Mouse (Mus musculus) kidney, postnatal 0 days (tissue): ENCODE measurements around the gene Ptprz1. TPM values are rescaled to one million over a fixed set of nuclear protein-coding genes. Genes with fewer than 3 reads are reported as not detected.

Source experiments
- ATAC-seq: fragments of 200-750 bp; cut with Nextera tagmentation; replicated peaks from 2 replicates; pipeline ENCODE4 v1.8.0; 2017; ENCODE audit warnings: low read depth, moderate number of reproducible peaks, moderate TSS enrichment, moderate library complexity; ENCODE audit not compliant: low FRiP score
- DNase-seq: peaks from one replicate; pipeline ENCODE4 v3.0.0-alpha.2; 2016; ENCODE audit warnings: low spot score
- H3K27ac ChIP-seq: fragments of 300-500 bp; sonication (generic); 2 replicates; pipeline ENCODE4 v1.5.1; 2014; ENCODE audit warnings: mild to moderate bottlenecking
- H3K27me3 ChIP-seq: fragments of 300-500 bp; sonication (generic); 2 replicates; pipeline ENCODE4 v1.6.1; 2014; ENCODE audit warnings: low read length, mixed read lengths; ENCODE audit not compliant: insufficient read depth
- H3K36me3 ChIP-seq: fragments of 300-500 bp; sonication (generic); 2 replicates; pipeline ENCODE4 v1.6.1; 2014; ENCODE audit warnings: low read length, mixed read lengths; ENCODE audit not compliant: insufficient read depth
- H3K4me1 ChIP-seq: fragments of 300-500 bp; sonication (generic); replicated peaks from 2 replicates; pipeline ENCODE4 v1.6.1; 2014; ENCODE audit warnings: antibody characterized with exemption, low read length, mixed read lengths; ENCODE audit not compliant: insufficient read depth
- H3K4me2 ChIP-seq: fragments of 300-500 bp; sonication (generic); 2 replicates; pipeline ENCODE4 v1.6.1; 2014; ENCODE audit warnings: mild to moderate bottlenecking, low read length, moderate library complexity, mixed read lengths
- H3K4me3 ChIP-seq: fragments of 300-500 bp; sonication (generic); replicated peaks from 2 replicates; pipeline ENCODE4 v1.5.1; 2014; ENCODE audit warnings: low read depth, low read length
- H3K9ac ChIP-seq: fragments of 300-500 bp; sonication (generic); 2 replicates; pipeline ENCODE4 v1.6.1; 2014; ENCODE audit warnings: low read depth, low read length
- H3K9me3 ChIP-seq: fragments of 300-500 bp; sonication (generic); replicated peaks from 2 replicates; pipeline ENCODE4 v1.6.1; 2016; ENCODE audit warnings: low read length, inconsistent platforms, mixed read lengths
- CTCF ChIP-seq: IDR thresholded peaks from 2 replicates; pipeline ENCODE4 v1.5.1; 2016; ENCODE audit warnings: antibody characterized with exemption, low read depth, mild to moderate bottlenecking, moderate library complexity
- WGBS: fragments of 180-500 bp; shearing (Covaris S2); extraction: QIAGEN DNeasy Blood & Tissue Kit; methylation state at CpG from one replicate; pipeline ENCODE4 v1.1.7; 2014; 5-methylcytosine and 5-hydroxymethylcytosine counted together
- polyA plus RNA-seq: library from polyadenylated mRNA; unstranded; fragments of >200 nt; fragmentation: Nextera tagmentation; extraction: Ambion mirVana; gene quantifications from 2 replicates; pipeline ENCODE4 v1.2.1, GENCODE M21; 2015

The Ptprz1 gene
- polyA plus RNA-seq, 1 experiment from 2014 or later = 0.67 TPM

DNA sequence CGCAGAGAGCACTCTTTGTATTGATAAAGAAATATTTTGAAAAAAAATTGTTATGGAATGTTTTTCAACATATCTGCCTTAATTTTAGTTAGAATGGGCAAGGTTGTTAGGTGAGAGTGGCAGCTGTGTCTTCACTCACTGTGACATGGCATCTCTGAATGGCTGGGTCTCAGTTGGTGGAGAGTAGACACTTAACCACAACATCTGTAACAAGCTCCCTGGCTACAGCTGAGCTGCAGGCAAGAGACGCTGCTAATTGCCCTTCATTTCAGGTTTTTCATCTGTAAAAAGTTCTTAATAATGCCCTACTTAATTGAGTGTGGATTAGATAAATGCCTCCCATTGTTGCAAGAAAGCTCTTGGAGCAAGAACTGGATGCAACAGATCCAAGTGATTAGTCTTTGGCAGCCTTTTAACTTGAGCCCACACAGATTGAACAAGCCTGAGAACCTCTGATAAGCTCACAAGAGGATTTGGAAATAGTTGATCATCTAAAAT is 57.5 kb downstream of the Ptprz1 start:
- ATAC-seq (no peak), DNase-seq (no peak)
- Histone ChIP-seq H3K27ac (no peak overlapping the region), H3K4me2 (no peak overlapping the region), H3K9me3 (no peaks in the 10 kb centered on the region), H3K4me1 (no peaks in the 10 kb centered on the region), H3K4me3 (no peak overlapping the region), H3K27me3 (no peaks in the 10 kb centered on the region), H3K9ac (no peak overlapping the region), H3K36me3 (no peaks in the 10 kb centered on the region)
- TF ChIP-seq CTCF = no peak
- WGBS = 73% methylated on average over 2 of the region's 2 CpGs

DNA sequence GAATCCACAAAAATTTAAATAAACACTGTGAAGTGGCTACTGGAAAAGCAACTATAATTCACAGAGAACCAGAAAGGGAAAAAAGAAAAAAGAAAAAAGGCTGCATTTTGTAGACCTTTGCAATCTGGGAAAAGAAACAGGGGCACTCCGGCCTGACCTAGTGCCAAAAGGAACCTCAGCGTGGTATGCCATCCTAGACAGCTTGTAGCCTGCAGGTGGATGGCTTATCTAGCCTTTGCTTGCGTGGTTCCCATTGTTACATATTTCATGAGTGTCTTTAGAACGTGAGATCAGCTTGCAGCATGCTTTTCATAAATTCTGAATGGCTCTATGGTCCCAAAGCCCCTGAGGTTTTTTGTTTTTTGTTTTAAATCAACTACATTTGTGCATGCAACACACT is 61.8 kb downstream of the Ptprz1 start:
- Histone ChIP-seq H3K36me3 (no peaks in the 10 kb centered on the region), H3K9me3 (no peaks in the 10 kb centered on the region), H3K27ac (no peak overlapping the region), H3K4me3 (no peak overlapping the region), H3K9ac (no peak overlapping the region), H3K4me1 (no peaks in the 10 kb centered on the region), H3K4me2 (no peak overlapping the region), H3K27me3 (no peaks in the 10 kb centered on the region)
- 81% methylated on average over 4 of the region's 4 CpGs for WGBS
- DNase-seq = no peak
- no peak for TF ChIP-seq CTCF
- ATAC-seq = no peak

DNA sequence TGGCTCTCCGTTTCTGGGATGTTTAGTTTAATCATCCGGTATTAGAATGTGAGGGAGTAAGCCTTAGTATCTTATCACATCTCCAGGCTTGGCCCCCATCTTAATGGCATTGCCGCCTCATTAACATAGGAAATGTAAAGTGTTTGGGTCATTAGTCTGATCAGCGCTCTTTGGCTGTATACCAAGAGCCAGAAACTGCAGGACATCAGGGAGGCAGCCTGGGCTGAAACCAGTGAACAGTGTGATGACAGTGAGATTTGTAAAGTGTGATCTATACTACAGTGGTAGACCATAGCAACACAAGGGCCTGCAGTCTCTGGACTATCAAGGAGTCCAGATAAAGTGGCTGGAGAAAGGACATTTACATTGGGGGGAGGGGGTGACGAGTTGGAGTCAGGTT is 62.2 kb downstream of the Ptprz1 start:
- H3K4me1 ChIP-seq = no peaks in the 10 kb centered on the region
- TF ChIP-seq CTCF = no peak
- no peak overlapping the region for H3K9ac ChIP-seq
- DNase-seq (no peak), ATAC-seq (no peak)
- H3K27me3 ChIP-seq = no peaks in the 10 kb centered on the region
- no peaks in the 10 kb centered on the region for H3K36me3 ChIP-seq
- no peak overlapping the region for H3K4me3 ChIP-seq
- H3K27ac ChIP-seq = no peak overlapping the region
- no peak overlapping the region for H3K4me2 ChIP-seq
- no peaks in the 10 kb centered on the region for H3K9me3 ChIP-seq
- 53% methylated on average over 5 of the region's 5 CpGs for WGBS

DNA sequence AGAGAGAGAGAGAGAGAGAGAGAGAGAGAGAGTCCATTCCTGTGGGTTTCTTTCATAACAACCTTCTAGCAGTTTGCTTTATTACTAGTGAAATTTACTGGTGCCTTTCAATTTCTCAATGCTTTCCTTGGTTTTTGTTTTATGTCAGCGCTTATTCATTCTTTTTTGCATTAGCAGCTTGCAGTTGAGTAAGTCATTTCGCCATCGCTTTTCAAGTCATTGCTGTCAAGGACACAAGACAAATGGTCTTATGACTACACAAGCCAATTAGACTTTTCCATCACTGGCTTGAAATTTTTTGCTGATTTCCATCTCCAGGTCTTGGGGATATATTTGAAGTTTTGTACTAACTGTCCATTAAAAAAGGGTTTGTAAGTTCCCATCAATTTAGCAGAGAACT is 68.9 kb downstream of the Ptprz1 start:
- no peaks in the 10 kb centered on the region for H3K9me3 ChIP-seq
- 87% methylated on average over 3 of the region's 3 CpGs for WGBS
- no peak for TF ChIP-seq CTCF
- ATAC-seq (no peak), DNase-seq (no peak)
- no peaks in the 10 kb centered on the region for H3K27me3 ChIP-seq
- H3K4me2 ChIP-seq = no peak overlapping the region
- H3K36me3 ChIP-seq = no peaks in the 10 kb centered on the region
- H3K4me1 ChIP-seq = no peaks in the 10 kb centered on the region
- H3K27ac ChIP-seq = no peak overlapping the region
- no peak overlapping the region for H3K9ac ChIP-seq
- no peak overlapping the region for H3K4me3 ChIP-seq

DNA sequence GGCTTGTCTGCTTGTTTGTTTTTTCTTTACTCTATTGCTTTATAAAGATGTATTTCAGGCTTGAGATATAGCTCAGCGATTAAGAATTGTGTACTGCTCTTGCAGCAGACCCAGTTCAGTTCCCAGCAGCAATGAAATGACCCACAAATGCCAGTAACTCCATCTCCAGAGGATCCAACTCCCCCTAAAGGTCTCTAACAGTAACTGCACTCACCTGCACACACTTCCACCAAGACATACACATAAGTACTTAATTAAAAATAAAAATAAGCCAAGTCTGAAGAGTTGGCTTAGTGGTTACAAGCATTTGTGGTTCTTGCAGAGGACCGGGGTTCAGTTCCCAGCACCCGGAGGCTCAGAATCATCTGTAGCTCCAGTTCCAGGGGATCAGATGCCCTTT is 88.1 kb downstream of the Ptprz1 start:
- 89% methylated on average over 3 of the region's 3 CpGs for WGBS

DNA sequence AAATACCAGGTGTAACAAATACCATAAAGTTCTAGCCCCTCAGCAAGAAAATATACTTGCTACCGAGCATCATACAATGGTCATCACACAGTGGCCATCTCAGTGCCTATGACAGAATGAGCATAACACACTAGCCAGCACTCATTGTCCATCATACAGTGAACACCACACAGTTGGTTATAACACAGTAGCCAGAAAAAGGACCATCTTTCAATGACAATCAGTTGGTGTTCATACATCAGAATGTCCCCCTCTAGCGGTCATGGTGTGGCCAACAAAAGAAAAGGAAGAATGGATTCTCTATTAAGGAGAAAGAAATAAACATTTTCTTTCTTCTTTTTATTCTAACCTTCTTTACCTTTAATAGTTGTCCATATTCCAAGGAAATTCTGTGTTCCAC is 92.8 kb downstream of the Ptprz1 start:
- peak; percentile 68 for TF ChIP-seq CTCF
- Histone ChIP-seq H3K4me3 (no peak overlapping the region), H3K4me2 (no peak overlapping the region), H3K27me3 (no peaks in the 10 kb centered on the region), H3K4me1 (no peaks in the 10 kb centered on the region), H3K9me3 (no peaks in the 10 kb centered on the region), H3K36me3 (no peaks in the 10 kb centered on the region), H3K27ac (no peak overlapping the region), H3K9ac (no peak overlapping the region)
- DNase-seq = peak; percentile 56
- ATAC-seq = no peak
- WGBS = 51% methylated on average over 2 of the region's 2 CpGs

More for the DNA sequence above, 88.1 kb downstream of the Ptprz1 start:
- H3K4me1 ChIP-seq = no peaks in the 10 kb centered on the region
- no peak for DNase-seq
- no peak overlapping the region for H3K4me3 ChIP-seq
- H3K9ac ChIP-seq = no peak overlapping the region
- H3K36me3 ChIP-seq = no peaks in the 10 kb centered on the region
- no peaks in the 10 kb centered on the region for H3K9me3 ChIP-seq
- no peak overlapping the region for H3K4me2 ChIP-seq
- no peak overlapping the region for H3K27ac ChIP-seq
- no peak for ATAC-seq
- TF ChIP-seq CTCF = no peak
- H3K27me3 ChIP-seq = no peaks in the 10 kb centered on the region
